Mouse (Mus musculus): ENCODE data around the gene Lepr.

Gene Lepr

DNA sequence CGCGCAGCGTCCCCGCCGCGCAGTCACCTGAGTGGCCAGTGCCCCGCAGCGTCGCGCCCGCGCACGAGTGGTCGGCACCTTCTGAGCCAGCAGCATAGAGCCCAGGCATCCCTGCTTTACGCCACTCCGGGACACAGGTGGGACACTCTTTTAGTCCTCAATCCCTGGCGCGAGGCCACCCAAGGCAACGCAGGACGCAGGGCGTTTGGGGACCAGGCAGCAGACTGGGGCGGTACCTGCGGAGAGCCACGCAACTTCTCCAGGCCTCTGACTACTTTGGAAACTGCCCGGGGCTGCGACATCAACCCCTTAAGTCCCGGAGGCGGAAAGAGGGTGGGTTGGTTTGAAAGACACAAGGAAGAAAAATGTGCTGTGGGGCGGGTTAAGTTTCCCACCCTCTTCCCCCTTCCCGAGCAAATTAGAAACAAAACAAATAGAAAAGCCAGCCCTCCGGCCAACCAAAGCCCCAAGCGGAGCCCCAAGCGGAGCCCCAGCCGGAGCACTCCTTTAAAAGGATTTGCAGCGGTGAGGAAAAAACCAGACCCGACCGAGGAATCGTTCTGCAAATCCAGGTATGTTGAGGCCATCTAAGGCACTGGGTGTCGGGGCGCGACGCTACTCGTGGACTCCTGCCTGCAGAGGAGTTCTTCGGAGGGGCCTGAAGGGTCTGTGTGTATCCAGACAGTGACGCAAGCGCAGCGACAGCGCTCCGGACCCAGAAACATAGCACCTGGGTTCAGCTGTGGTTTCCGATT lies at the start of gene Lepr:
Gene Lepr, plus strand, starts transcription at position 38 of the 755 bp plus-strand sequence.
- DNase-seq = no peak

DNA sequence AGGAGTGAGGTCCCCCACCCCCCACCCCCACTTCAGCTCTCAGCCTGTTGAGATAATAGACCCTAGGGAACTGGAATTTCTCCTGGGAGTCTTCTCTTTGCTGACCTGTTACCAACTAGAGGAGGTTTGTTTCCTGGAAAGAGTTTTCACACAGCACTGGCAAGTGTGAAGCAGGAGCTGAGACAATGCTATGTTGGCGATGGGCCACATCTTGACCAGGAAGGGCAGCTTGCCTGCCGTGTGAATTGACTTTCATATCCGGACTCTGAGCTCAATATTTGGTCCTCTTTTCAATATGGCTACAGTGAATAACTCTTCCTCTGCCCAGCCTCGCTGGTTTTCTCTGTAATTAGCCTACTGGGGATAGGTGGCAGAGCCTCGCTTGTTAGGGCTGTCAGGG lies 48.0 kb upstream of the Lepr start:
- DNase-seq = no peak

DNA sequence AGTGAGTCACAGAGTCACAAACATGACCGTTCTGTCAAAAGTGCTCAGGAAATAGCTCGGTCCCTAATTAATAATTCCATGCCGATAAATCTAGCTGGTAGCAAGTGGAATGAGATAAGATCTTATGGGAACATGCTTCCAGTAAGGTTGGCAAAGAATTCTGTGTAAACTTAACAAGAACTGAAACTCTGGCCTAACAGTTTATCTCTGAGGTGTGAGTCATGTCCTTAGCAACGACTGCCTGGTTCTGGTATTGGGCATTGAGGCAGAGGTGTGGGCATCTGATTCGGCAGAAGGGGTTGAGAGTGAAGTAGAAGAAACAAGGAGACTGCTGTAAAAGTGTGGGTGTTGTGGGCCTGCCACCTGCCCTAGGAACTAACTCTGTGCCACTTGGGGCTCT lies 47.4 kb upstream of the Lepr start:
- DNase-seq = no peak

DNA sequence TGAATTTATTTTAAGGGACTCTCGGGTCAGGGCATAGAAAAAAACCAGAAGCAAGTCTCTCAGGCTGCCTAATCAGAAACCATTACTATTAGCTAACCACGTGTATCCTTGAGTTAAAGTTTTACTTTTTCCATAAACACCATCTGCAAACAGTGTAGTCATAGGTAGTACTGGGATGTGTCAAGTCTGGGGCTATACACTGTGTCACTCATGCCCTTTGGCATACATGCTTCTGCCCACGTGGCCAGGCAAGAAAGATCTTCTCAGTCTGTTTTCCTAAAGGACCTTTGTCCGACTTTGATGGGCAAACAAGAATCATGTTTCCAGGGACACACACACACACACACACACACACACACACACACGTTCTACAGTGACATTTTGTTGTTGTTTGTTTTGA lies 42.4 kb upstream of the Lepr start:
- DNase-seq = no peak

DNA sequence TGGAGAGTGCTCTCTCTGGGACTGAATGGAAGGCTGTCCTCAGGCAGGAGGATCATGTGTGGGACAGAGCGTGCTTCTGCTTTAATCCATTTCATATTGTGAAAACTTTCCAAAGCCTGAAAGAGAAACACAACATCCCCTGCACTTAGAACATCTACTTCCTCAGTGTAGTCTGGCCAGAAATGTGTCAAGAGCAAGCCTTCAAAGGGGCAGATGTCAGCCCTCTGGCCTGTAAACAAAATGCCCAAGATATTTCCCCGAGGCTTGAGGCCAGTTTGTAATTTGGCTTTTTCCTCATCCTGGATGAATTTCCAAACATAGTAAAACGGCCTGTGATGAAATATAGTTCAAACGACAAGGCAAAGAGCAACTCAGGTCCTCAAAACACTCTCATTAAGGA lies 41.5 kb upstream of the Lepr start:
- no peak for DNase-seq

DNA sequence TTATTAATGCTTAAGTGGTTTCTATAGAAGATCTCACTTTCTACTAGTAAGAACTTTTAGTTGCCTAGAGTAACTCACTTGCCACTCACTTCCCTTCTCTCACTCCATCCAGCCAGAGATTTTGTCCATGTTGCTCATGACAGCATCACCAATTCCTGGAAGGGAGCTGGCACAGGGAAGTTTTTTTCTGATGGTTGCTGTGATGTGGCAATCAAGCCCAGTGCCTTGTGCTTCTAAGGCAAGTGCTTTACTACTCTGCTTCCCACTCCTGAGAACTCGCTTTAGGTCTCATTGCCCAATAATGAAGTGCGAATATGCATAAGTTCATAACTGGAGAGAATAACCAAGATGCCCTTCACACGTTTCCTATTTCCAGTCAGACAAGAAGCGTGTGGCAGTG lies 34.6 kb upstream of the Lepr start:
- DNase-seq = no peak

DNA sequence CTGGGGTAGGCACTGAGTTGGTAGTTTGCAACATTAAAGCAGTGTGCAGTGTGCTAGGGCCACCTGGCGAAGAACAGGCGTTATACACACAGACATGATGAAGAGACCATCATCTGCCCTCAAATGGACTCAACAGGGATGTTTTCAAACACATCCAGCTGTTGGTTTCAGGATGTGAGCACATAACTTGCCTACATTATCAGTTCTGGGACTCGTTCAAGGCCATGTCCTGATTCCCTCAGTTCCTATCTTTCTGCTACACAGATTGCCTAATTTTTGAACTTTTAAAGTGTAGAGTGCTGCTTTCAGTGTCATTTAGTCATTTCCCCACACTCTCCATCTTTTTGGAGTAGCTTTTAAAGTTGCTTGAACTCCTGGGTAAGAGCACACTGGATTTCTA lies 34.1 kb upstream of the Lepr start:
- no peak for DNase-seq

DNA sequence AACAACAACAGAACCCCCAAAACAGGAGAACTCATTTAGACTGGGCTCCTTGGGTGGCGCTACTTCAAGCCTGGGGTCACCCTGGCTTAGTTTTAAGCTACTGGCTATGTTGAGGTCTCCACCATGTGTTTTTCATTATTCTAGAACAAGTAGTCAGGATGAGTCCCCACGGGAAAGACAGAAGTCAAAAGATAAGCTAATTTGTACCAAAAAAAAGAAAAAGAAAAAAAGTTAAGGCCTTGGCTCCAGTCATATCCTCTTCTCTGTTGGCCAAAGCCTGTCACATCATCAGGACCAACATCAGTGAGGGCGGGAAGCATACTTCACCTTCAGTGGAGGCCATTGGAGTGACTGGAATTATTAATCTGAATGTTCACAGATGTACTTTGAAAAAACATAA lies 32.4 kb upstream of the Lepr start:
- no peak for DNase-seq

DNA sequence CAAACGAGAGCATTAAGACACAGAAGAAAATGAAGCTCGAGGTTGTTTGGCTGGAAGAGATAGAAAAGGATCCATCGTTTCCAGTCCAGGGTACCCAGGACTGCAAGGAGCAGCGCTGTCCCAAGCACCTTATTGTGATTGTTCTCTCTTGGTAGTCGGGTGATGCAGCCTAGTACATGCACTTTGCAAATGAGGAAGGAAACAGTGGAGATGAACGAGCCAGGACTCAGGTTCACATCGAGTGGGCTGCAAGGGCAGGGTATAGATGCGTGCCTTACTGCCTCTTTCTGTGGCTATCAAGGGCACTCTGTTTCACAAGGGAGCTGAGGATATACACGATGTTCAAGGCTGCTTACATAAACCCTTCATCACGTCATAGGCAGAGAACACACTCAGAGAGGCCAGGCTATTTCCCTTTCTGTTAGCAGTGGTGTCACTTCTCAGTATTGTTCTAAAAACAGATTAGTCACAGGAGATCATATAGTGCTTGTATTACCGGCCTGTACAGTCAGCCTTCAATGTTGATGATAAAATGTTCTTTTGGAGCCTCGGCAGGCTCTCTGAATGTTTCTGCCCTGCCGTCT lies 30.9 kb upstream of the Lepr start:
- no peak for DNase-seq

DNA sequence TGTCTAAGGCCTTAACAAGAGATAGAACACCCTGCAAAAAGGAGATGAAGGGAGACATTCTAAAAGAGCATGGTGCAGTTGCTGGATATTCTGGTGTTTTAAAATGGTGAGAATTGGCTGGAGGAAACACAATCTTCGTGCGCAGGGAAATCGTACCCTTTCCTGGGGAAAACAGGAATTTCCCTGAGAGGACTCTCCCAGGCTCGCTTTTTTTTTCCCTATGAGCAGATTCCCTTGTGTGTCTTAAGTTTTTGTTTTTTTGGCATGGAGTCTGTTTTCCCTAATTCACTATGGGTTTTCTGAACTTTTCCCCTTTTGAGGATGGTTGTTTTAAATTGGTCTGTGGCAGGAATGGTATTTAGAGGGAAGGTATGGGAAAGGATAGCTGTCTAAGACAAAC lies 28.0 kb upstream of the Lepr start:
- no peak for DNase-seq

DNA sequence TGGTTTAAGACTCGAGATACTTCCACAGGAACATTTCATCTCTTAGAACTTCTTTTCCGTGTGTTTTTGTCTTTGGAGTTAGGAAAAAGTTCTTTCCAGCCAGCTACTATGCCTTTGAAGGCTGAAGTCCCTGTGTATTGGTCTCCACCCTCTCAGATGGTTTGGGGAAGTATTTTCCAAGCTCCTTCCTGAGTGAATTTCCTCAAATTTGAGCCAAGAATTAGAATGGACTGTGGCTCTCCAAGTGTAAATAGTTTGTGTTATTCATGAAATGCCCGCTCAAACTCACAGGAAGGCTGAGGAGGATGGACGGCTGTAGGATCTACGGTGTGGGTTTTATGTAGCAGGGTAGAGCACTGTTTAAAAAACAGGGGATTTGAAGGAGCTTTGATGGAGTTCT lies 27.6 kb upstream of the Lepr start:
- no peak for DNase-seq

DNA sequence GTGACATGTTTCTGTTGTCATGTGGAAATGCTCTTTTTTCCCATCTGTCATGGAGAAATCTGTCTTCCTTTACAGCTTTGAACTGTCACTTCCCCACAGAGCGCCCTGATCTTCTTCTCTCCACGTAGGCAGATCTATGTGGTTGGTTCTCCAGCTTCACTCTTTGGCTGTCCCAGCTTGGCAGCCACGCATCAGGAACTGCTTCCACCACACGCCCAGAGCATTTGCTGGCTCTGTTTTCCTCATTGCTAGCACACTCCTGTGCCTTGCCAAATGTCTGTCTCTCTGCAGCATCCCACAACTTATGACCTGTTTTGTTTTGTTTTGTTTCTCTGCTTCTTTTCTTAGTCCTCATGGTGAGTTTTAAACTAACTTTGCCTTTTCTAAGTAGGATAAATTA lies 24.3 kb upstream of the Lepr start:
- no peak for DNase-seq

DNA sequence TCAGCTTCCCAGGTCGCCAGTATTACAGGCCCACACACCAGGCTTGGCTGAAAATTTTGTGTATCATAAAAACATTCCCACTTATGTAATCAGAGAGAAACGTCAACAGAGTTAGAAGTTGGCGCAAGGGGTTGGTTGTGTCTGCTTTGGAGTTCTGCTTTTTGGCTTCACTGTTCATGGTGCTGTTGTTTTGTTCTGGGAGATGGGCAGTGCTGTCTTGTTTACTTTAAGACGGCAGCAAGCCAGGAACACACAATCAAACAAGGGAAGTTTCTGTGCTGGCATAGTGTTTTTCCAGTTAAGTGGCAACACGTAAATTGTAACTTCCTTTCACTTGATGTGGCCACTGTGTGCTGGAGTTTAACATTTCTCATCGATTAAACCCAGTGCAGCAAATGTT lies 22.7 kb upstream of the Lepr start:
- DNase-seq = no peak

DNA sequence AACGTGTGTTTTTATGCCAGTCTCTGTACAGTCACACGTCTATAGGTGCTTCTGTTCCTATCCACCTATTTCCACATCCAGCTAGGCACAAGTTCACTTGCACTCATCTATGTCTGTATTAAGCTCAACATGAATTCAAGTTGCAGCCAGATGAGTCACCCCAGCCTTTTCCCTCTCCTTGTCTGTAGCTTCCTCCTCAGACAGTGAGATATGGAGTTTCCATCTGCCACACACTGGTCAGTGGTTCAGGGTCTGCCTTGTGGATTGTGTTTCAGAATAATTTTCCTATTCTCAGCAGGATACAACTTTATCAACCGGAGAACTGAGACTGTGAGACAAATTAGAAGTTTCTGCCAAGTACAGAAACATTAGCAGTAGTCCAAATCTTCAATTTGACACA lies 20.0 kb upstream of the Lepr start:
- no peak for DNase-seq

DNA sequence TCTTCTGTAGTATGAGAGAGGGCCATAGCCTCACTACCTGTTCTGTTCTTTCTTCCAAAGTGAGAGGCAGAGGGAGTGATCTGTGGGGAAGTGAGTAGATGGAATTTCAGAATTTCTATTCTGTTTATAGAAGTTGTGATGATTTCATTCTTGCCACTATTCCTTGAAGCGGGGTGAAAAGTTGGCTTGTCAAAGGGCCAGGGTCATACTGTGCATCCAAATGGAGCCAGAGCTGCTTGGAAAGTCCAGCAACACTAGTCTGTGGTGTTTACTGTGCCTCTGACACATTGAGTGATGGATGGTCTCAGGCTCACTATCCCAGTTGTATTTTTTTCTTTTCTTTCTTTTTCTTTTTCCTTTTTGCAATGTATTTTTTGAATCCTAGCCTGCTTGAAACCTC lies 17.8 kb upstream of the Lepr start:
- DNase-seq = no peak

DNA sequence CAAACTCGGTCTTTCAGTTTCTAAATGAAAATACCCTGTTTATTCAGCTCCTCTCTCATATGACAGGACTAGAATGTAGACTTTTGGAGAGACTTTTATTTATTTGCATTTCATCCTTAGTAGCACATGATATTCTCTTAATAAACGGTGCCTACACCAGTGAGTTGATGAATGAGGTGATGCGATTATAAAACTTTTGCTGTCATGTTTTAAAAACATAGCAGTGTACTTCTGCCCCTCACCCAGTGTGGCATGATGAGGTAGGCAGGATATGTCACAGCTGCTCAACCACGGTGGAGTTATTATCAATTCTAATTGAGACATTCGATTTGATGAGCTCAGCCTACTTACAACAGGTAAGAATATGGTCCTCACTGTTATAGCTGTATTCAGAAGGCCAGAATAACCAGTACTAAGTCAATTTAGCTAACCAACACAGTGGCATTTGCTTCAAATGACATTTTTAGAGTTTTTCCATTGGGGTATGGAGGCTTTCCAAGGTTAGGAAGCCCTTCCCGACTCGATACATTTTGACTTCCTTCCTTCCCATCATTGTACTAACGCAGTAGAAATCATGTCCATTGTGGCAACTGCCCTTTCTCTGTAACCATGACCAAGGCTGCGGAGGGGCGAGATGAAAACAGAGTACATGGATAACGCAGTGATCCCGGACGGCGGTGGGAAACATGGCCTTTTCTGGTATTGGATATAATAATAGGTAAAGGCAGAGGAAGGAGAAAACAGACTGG lies 16.1 kb upstream of the Lepr start:
- DNase-seq = no peak

DNA sequence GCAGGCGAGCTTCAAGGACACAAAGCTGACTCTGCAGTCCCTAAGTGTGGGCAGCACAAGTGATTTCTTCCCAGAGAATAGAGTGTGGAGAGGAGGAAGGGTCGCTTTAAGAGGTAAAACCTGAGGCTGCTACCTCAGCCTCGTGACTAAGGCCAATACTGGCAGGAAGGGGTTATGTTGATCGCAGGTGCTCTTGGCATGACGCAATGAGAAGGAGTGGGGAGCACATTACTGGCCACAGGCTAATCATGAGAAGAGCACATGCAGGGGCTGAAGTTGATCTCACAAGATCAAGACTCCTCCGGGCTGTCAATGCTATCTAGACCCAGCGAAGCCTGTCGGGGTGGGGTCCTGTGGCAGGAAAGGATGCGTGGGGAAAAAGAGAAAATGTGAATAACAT lies 11.9 kb upstream of the Lepr start:
- no peak for DNase-seq

DNA sequence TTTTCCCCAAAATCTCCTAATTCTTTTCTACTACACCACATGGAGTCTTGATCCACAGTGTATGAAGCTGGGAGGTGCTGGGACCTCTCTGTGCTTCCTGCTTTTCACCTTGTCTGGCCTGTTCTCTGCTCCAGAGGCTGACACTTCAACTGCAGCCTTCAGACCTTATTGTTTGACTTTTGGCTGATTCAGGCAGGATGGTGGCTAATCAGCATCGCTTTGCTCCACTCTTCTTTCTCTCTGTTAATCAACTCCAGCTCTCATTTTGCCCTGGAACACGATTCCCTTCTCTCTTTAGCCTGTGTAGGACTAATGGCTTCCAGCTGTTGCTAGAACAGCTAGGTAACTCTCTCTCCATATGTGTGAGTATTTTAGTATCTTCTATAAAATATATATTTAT lies 10.0 kb upstream of the Lepr start:
- no peak for DNase-seq

DNA sequence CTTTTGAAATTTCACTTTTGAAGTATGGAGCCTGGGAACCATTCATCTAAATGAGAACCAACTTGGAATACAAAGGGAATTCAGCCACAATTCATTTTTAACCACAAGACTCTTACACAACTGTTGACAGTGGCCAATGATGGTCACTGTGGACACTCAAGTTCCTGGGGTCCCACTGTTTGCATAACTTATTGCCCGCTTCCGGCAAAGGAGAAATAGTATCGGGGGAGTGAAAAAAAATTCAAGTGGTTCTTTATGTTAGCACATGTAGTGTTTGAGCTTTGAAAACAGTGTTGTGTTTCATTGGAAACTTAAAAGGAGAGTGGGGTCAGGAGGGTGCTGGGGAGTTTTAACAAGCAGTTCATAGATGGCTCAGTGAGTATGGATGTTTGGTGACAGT lies 9.3 kb upstream of the Lepr start:
- no peak for DNase-seq

DNA sequence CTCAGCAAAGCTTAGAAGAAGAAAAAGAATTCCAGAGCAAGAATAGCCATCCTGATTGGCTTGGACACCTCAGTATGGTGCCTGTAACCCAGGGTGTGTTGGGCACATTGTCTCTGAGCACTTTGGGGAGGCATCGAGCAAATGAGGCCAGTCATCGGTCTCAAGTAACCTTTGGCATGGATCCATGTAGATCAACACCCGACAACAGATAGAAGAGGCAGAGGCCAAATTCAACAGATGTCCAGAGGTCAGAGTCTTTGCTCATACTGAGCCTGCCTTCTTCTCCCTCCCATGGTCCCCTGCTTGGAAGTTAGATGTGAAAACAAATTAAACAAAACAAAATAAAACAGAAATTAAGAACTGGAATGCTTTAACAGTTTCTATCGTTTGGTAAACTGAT lies 6.8 kb upstream of the Lepr start:
- DNase-seq = no peak

DNA sequence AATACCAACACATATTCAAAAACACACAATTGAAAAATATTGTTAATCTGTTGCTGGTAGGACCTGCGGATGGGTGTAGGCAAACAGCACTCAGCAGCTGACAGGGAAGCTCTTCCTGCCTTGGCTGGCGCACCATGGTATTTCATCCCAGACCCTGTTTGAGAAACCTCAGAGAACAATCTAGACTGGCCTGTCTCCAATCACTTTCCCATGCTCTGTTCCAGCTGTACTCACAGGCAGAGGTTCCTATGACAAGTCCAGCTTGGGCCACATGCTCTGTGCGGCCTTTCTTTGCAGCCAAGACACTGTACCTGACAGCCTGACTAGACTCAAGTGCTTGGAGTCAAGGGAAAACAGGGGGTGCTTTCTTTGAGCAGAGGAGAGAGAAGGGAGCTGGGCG lies 6.1 kb upstream of the Lepr start:
- no peak for DNase-seq

DNA sequence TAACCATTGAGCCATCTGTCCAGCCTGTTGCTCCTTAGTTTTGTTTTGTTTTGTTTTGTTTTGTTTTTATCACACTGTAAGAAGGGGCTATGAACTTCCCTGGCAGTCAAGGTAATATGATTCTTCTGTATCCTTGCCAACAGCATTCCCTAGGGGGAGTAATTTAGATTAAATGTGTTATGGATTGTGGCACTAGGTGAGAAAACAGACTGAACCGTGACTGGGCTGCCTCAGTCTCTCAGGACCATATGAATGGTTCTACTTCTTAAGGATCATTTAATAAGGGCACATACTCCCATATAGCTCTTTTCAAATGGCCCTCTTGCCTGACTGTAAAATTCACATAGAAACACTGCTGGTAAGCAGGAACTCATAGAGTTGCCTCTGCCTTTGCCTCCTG lies 4.6 kb upstream of the Lepr start:
- no peak for DNase-seq

DNA sequence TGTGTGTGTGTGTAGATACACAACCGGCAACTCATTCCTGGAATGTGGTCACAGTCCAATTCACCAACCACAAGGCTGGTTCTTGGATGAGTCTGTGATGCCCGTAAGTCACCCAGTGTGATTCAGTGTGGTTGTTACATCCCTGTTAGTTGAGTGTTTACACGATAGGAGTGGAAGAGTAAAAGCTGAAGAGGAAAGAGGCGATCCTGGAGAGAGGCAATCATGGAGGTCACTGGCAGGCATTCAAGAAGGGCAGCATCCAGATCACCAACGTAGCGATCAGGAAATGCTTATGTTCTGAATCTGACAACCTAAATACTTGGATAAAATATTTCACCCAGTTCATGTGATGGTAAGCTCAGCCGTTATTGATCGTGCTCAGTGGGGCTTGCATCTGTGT lies 1.9 kb upstream of the Lepr start:
- DNase-seq = no peak

DNA sequence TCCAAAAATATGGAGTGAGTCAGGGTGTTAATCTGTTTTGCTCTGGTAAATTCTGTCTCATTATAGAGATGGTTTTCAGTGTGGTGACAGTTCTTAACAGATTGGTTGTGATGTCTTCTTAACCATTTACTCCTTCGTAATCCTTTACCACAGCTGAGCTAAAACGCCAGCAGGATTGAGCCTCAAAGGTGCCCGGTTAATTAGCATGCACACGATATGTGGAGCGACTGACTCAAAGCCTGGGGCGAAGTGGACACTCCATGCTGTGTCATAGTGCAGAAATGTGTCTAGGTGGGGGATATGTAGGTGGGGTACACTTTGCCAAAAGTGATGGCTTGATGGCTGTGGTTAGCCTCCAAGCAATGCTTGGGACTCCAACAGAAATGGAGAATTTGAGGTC lies 1.4 kb upstream of the Lepr start:
- DNase-seq = no peak
